Mouse (Mus musculus) layer of hippocampus, postnatal 10 days (tissue): ENCODE results near the gene Atp5c1. TPM values are rescaled to one million over a fixed set of nuclear protein-coding genes. Genes with fewer than 3 reads are reported as not detected.

Experiments used
- DNase-seq, 2 experiments: peaks; one replicate each; pipeline ENCODE4 v3.0.0; 2021; ENCODE audit warnings: low spot score in 2 of 2
- long read RNA-seq: library from polyadenylated mRNA; stranded (forward); transcript quantifications from one replicate; pipeline ENCODE4 v2.0.0, GENCODE M21; 2023
- total RNA-seq, 2 experiments: library from RNA; stranded (reverse); gene quantifications; 2 replicates each; pipeline ENCODE4 v1.2.3; 2021

Atp5c1 gene
- 100 to 1,000 TPM; 281 to 321 TPM for total RNA-seq
- long read RNA-seq, transcript Atp5c1-201 (9 exons, 1,060 nt) = minor isoform, 37 of 700 reads
- long read RNA-seq, transcript Atp5c1-203 (10 exons, 1,166 nt) = major isoform, 570 of 700 reads
- long read RNA-seq, partial matches to known transcripts = 81 of 700 reads
- long read RNA-seq, other reads (novel, unspliced or antisense) = 12 of 700 reads

GRCm38 (mm10) chr2:10080310-10081010, at the start of gene Atp5c1, which contains the start of gene Kin:
TSS of gene Atp5c1 (minus strand) at chr2:10080510.
TSS of gene Kin (plus strand) at chr2:10080593.
- DNase-seq = peak; percentile 96 to 97

- no peak for DNase-seq
Observed at GRCm38 (mm10) chr2:10128571-10128970, 48.3 kb upstream of the Atp5c1 start.

- no peak for DNase-seq
Observed at GRCm38 (mm10) chr2:10127471-10127870, 47.2 kb upstream of the Atp5c1 start.

- no peak for DNase-seq
Observed at GRCm38 (mm10) chr2:10126122-10126521, 45.8 kb upstream of the Atp5c1 start.

GRCm38 (mm10) chr2:10121826-10122225, 41.5 kb upstream of the Atp5c1 start:
- no peak for DNase-seq

- no peak for DNase-seq
Observed at GRCm38 (mm10) chr2:10119276-10119675, 39.0 kb upstream of the Atp5c1 start.

- DNase-seq = no peak
Observed at GRCm38 (mm10) chr2:10118751-10119150, 38.4 kb upstream of the Atp5c1 start.

GRCm38 (mm10) chr2:10108535-10109189, 28.4 kb upstream of the Atp5c1 start:
- no peak for DNase-seq

- DNase-seq = peak; percentile 63 to 70
Observed at GRCm38 (mm10) chr2:10101180-10101579, 20.9 kb upstream of the Atp5c1 start.

GRCm38 (mm10) chr2:10100471-10100870, 20.2 kb upstream of the Atp5c1 start:
- no peak for DNase-seq

- DNase-seq = peak; percentile 69 to 71
Observed at GRCm38 (mm10) chr2:10098598-10099215, 18.4 kb upstream of the Atp5c1 start.

GRCm38 (mm10) chr2:10094327-10095100, 14.2 kb upstream of the Atp5c1 start:
- DNase-seq = no peak

GRCm38 (mm10) chr2:10087256-10087850, 7.0 kb upstream of the Atp5c1 start:
- DNase-seq = no peak

- DNase-seq = no peak
Observed at GRCm38 (mm10) chr2:10082737-10083136, 2.4 kb upstream of the Atp5c1 start.

- DNase-seq = no peak
Observed at GRCm38 (mm10) chr2:10081453-10082080, 1.3 kb upstream of the Atp5c1 start.

- no peak for DNase-seq
Observed at GRCm38 (mm10) chr2:10079745-10080309, 483 bp downstream of the Atp5c1 start.

- DNase-seq = no peak
Observed at GRCm38 (mm10) chr2:10076675-10077074, 3.6 kb downstream of the Atp5c1 start.

- no peak for DNase-seq
Observed at GRCm38 (mm10) chr2:10074470-10074869, 5.8 kb downstream of the Atp5c1 start.

GRCm38 (mm10) chr2:10071751-10072150, 8.6 kb downstream of the Atp5c1 start:
- DNase-seq = no peak

- no peak for DNase-seq
Observed at GRCm38 (mm10) chr2:10058836-10059235, 21.5 kb downstream of the Atp5c1 start.
